14 mouse cellular contexts compared by ENCODE assay signal in genomic region chr11:75594431-75594830, GRCm38 (mm10). TPM values are rescaled to one million over a fixed set of nuclear protein-coding genes. Genes with fewer than 3 reads are reported as not detected.
A peak's percentile ranks its signal among the peaks of the same experiment; 100 is the strongest.
DNase-seq lines count a peak whose midpoint lies in the region; ATAC-seq lines count a peak whose summit lies in the region.
"Had no signal": no experiment of that assay in that cellular context is flagged by ENCODE, and none has a peak within 500 bp of the region (broad histone marks: within the 10 kb centered on the region; RNA-seq: fewer than 3 reads in every experiment).

No protein-coding gene starts in this region.

- peak; percentile 95 for DNase-seq in heart, adult 11 months
- no peak for DNase-seq in heart, postnatal 4 days
- peak; percentile 35 to 50 for DNase-seq in spleen, adult 18-20 months
- no peak for DNase-seq in spleen, adult 12 weeks (ENCODE audit: low spot score)
- DNase-seq in thymus, postnatal 10 days (ENCODE audit: low spot score in 2 of 2), result peak; percentile 35 to 39
- DNase-seq in Muller cell, postnatal 12 days (ENCODE audit: inconsistent ontology term), result no peak
- DNase-seq: cerebellum, postnatal 25 days; gastrocnemius, postnatal 10 days; left cerebral cortex, postnatal 4 days; lung, embryonic 14.5 days had no signal

- peak; percentile 83 for ATAC-seq in megakaryocyte, adult 5-6 weeks (ENCODE audit: poor library complexity, severe bottlenecking)
- no peak for ATAC-seq in inflammation-experienced regulatory T-cells, adult 6 months
- ATAC-seq: forebrain, embryonic 13.5 days; midbrain, embryonic 15.5 days had no signal

RNA-seq across cellular contexts. Expression of gene Pitpna, which starts 6.5 kb away (rescaled TPM):
- total RNA-seq in heart, postnatal 4 days (2021), result 100 to 1,000 TPM; 150 to 155 TPM
- total RNA-seq in megakaryocyte, adult 5-6 weeks (2015), result 387 and 430 TPM in 2 replicates
- total RNA-seq in megakaryocyte, adult 5-6 weeks (2017), result 178 and 226 TPM in 2 replicates
- 10 to 100 TPM; 30.5 to 50.5 (median 40.2) TPM for polyA plus RNA-seq in inflammation-experienced regulatory T-cells, adult 6 months (2017; shearing (Covaris generic))

RNA-seq across cellular contexts. Expression of gene Inpp5k, which starts 36.4 kb away (rescaled TPM):
- total RNA-seq in heart, postnatal 4 days (2021), result 10 to 100 TPM; 23.4 to 26.9 TPM
- 76.2 and 79.9 TPM in 2 replicates for total RNA-seq in megakaryocyte, adult 5-6 weeks (2015)
- 44.5 and 46.5 TPM in 2 replicates for total RNA-seq in megakaryocyte, adult 5-6 weeks (2017)
- polyA plus RNA-seq in inflammation-experienced regulatory T-cells, adult 6 months (2017; shearing (Covaris generic)), result 100 to 1,000 TPM; 110 to 156 (median 133) TPM

RNA-seq across cellular contexts. Expression of gene Myo1c, which starts 55.9 kb away (rescaled TPM):
- 100 to 1,000 TPM; 158 to 160 TPM for total RNA-seq in heart, postnatal 4 days (2021)
- 21.2 and 28.4 TPM in 2 replicates for total RNA-seq in megakaryocyte, adult 5-6 weeks (2015)
- 25.3 and 29.2 TPM in 2 replicates for total RNA-seq in megakaryocyte, adult 5-6 weeks (2017)
- polyA plus RNA-seq in inflammation-experienced regulatory T-cells, adult 6 months (2017; shearing (Covaris generic)), result 10 to 100 TPM; 15.6 to 24.5 (median 23.1) TPM

Comparison
In these comparisons a context has a peak if more than half of its experiments do, and no peak if none do; other contexts are left out.
1. DNase-seq: peak in heart, adult 11 months (single experiment), spleen, adult 18-20 months (2 of 2) and thymus, postnatal 10 days (2 of 2); none in heart, postnatal 4 days (single experiment), spleen, adult 12 weeks (single experiment) and Muller cell, postnatal 12 days (single experiment).
2. RNA of gene Myo1c, which starts 55.9 kb away (total RNA-seq): 158 to 160 TPM in heart, postnatal 4 days; 21.2 to 29.2 TPM in megakaryocyte, adult 5-6 weeks; every median in the first group is over 4 times any median in the second.